Mouse (Mus musculus): ENCODE results near the gene Rmdn3.

Gene Rmdn3

GRCm38 (mm10) chr2:119156681-119157572, at the start of gene Rmdn3:
Gene Rmdn3, minus strand, starts transcription at chr2:119157034.
- peak; percentile 96 for DNase-seq

- no peak for DNase-seq
Measured at GRCm38 (mm10) chr2:119203871-119204460, 47.1 kb upstream of the Rmdn3 start.

- no peak for DNase-seq
Measured at GRCm38 (mm10) chr2:119202914-119203453, 46.1 kb upstream of the Rmdn3 start.

GRCm38 (mm10) chr2:119198934-119199333, 42.1 kb upstream of the Rmdn3 start:
- no peak for DNase-seq

GRCm38 (mm10) chr2:119198049-119198448, 41.2 kb upstream of the Rmdn3 start:
- DNase-seq = no peak

- no peak for DNase-seq
Measured at GRCm38 (mm10) chr2:119197493-119197892, 40.7 kb upstream of the Rmdn3 start.

GRCm38 (mm10) chr2:119196316-119197108, 39.7 kb upstream of the Rmdn3 start:
- DNase-seq = no peak

GRCm38 (mm10) chr2:119194140-119194539, 37.3 kb upstream of the Rmdn3 start:
- no peak for DNase-seq

- no peak for DNase-seq
Measured at GRCm38 (mm10) chr2:119190969-119191368, 34.1 kb upstream of the Rmdn3 start.

- peak; percentile 77 for DNase-seq
Measured at GRCm38 (mm10) chr2:119189029-119189710, 32.3 kb upstream of the Rmdn3 start.

- DNase-seq = no peak
Measured at GRCm38 (mm10) chr2:119182914-119183313, 26.1 kb upstream of the Rmdn3 start.

GRCm38 (mm10) chr2:119177384-119177939, 20.6 kb upstream of the Rmdn3 start:
- DNase-seq = no peak

GRCm38 (mm10) chr2:119176761-119177160, 19.9 kb upstream of the Rmdn3 start:
- no peak for DNase-seq

- DNase-seq = no peak
Measured at GRCm38 (mm10) chr2:119175614-119176013, 18.8 kb upstream of the Rmdn3 start.

- no peak for DNase-seq
Measured at GRCm38 (mm10) chr2:119174866-119175265, 18.0 kb upstream of the Rmdn3 start.

GRCm38 (mm10) chr2:119173991-119174651, 17.3 kb upstream of the Rmdn3 start, which contains the start of gene Gm14137:
Gene Gm14137, plus strand, starts transcription at chr2:119174509.
- DNase-seq = no peak

GRCm38 (mm10) chr2:119172862-119173576, 16.2 kb upstream of the Rmdn3 start:
- no peak for DNase-seq

- DNase-seq = no peak
Measured at GRCm38 (mm10) chr2:119172446-119172845, 15.6 kb upstream of the Rmdn3 start.

- no peak for DNase-seq
Measured at GRCm38 (mm10) chr2:119171574-119171973, 14.7 kb upstream of the Rmdn3 start.

- no peak for DNase-seq
Measured at GRCm38 (mm10) chr2:119170282-119170681, 13.4 kb upstream of the Rmdn3 start.

- DNase-seq = no peak
Measured at GRCm38 (mm10) chr2:119167866-119168256, 11.0 kb upstream of the Rmdn3 start.

All from right cerebral cortex, postnatal 25 days (tissue).